Mouse (Mus musculus) urinary bladder, adult 18-20 months (tissue): ENCODE measurements around the gene Col9a1.

Source experiments
- DNase-seq, 2 experiments: peaks; one replicate each; pipeline ENCODE4 v3.0.0; 2022; ENCODE audit warnings: low spot score in 2 of 2, mixed read lengths in 2 of 2

Col9a1 gene

DNA sequence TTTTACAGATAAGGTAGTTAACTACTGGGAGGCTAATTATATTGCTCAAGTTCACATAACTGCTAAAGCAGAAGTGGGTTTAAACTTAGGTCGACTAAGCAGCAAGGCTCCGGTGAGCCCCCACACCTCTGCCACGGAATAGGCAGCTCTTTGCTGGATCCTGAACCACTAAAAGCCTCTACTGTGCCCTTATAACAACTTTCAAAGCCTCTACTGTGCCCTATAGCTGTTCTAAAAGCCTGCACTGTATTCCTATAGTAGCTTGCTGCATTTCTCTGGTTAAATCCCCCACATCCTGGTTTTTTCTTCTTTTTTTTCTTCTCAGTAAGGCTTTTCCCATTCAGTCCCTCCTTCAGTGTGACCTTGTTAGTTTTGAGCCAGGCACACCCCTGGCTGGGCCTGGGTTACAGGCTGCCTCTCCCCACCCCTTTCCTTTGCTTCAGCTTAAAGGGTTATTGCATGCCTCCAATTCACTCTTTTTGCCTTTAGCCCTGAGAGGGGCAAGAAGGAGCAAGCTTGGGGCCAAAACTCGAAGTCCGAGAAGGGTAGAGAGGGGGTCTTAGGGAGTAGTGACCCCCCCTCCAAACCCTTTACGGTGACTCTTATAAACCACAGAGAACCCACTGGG, at the start of gene Col9a1:
Gene Col9a1 (plus strand): TSS at position 387 of the 628 bp plus-strand sequence.
- DNase-seq, result no peak

DNA sequence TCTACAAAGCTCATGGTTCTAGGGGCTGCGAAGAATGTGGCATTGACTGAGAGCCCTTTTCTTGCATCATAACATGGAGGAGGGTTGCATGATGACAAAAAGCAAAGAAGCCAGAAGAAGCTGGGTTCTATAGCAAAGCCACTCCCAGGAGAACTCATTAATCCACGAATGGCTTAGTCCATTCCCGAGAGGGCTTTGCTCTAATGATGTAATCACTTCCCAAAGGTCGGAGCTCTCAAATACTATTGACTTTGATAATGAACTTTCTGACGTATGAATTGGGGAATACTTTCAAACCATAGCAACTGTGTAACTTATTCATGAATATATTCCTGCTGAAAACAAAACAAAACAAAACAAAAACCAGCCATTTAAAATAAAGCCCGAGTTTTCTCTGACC, 49.5 kb upstream of the Col9a1 start:
- DNase-seq, result no peak

GRCm38 (mm10) chr1:24133853-24134252, 43.6 kb upstream of the Col9a1 start:
- no peak for DNase-seq

DNA sequence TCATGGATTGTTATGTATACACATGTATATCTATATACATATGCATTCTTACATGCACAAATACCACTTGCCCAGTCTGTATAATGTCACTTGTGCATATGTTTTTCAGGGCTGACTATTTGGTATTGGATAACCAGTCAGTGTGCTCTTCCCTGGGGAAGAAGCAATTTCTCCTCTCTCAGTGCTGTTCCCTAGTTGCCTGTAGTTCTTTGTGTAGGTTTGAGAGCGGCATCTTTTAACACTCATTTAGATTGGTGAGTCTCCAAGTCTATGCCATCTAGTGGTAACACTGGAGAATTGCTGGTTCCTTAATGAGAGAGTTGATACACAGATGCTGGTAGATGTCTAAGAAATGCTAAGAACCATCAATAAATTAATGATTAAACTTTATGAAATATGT, 42.6 kb upstream of the Col9a1 start:
- DNase-seq, result no peak

- peak; percentile 8 to 25 for DNase-seq
Observed at GRCm38 (mm10) chr1:24137133-24137532, 40.3 kb upstream of the Col9a1 start.

DNA sequence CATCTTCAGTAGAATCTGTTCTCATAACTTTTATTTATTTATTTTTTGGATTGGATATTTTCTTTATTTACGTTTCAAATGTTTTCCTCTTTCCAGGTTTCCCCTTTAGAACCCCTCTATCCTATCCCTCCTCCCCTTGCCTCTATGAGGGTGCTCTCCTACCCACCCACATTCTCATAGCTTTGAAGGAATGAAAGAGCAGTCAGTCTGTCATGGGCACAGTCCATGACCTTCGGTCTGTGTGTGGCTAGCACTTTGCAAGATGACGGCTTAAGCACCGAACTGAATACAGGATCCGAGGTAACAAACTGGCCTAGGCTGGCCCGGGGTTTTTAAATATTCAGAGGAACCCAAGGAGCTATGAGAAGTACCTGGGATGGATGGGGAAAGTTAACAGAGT, 36.9 kb upstream of the Col9a1 start:
- DNase-seq, result no peak

DNA sequence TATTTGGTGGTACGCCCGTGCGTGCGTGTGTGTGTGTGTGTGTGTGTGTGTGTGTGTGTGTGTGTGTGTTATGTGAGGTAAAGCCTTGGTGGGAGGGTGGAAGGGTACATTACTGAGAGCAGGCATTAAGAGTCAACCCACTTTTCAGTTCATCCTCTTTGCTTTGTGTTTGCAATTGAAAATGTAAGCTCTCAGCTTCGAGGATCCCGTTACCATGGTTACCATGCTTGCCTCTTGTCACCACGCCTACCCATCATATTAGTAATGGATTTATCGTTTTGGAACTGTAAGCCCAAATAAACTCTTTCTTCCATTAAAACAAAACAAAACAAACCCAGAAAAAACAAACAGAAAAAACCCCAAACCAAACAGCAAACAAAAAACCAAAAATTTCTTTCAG, 33.9 kb upstream of the Col9a1 start:
- no peak for DNase-seq

GRCm38 (mm10) chr1:24157751-24158150, 19.7 kb upstream of the Col9a1 start:
- no peak for DNase-seq

- no peak for DNase-seq
Observed at GRCm38 (mm10) chr1:24169410-24169809, 8.0 kb upstream of the Col9a1 start.

DNA sequence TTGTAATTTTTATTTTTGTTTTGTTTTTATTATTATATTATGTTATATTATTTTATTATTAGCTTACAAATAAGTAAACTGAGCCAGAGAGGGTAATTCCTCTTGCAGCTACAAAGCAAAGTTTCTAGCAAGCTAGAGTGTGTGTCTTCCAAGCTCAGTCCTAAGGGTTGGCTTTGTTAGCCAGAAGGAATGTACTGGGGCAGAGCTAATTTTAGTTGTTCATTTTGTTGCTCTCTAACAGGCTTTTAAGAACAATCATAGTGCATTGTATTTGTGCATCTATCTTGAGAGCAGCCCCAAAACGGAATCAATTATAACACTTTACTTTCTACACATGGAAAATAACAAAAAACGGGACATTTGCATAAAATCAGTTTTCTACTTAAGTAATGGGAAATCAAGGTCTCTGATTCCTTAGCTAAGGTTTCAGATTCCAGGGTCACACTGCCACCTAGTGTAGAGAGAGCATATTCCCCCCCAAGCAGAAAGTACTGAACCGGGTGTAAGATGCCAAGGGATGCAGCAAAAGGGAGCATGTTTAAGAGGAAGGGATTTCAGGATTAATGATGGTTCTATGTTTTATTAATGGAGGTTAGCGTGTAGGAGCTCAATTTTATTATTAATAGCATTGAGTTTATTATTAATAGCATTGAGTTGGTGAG, 6.1 kb upstream of the Col9a1 start:
- DNase-seq, result peak in 1 of 2 experiments; percentile 8

DNA sequence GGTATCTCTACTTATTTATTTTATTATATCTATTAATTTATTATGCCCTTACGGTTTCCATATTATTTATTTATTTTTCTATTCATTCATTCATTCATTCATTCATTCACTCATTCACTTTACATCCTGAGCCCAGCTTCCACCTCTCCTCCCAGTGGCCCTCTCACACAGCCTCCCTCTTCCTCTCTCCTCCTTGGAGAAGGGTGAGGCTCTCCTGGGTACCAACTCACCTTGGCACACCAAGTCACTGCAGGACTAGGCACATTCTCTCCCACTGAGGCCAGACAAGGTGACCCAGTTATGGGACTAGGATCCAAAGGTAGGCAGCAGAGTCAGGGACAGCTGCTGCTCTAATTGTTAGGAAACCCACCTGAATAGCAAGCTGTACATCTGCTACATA, 5.5 kb upstream of the Col9a1 start:
- no peak for DNase-seq

DNA sequence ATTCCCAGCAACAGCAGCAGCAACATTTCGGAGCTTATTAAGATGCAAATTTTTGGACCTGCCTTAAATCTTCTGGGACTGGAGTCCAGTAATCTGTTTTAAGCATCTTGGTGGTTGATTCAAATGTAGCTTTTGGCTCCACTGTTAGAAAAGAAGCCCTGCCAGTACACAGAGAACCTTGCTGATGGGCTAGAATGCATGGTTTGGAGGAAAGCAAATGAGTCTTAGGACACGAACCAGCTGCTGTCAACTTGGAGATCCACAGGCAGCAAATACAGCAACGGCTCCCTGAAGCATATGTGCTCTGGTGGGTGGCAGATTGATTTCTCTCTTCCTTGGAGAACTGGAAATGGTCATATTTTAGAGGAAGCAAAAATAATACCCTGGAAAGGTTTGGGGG, 4.8 kb upstream of the Col9a1 start:
- DNase-seq, result no peak

- DNase-seq, result no peak
Observed at GRCm38 (mm10) chr1:24175761-24176160, 1.6 kb upstream of the Col9a1 start.

DNA sequence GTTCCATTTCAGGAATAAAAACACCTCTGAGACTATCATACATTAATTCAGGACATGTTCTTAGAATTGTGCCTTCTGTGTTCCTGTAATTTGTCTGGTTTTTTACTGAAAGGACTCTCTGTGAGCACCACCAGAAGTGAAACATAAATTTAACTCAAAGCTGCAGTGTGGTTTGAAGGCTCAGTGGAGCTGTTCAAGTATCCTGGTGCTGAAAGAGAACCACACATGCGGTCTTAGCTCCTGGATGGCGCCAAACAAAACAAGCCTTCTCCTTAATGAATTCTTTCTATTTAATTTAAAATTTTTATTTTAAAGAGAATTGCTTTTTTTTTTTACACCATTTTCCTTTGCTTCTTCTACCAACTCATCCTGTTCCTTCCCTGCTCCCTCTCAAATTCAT, 2.4 kb downstream of the Col9a1 start:
- DNase-seq, result no peak

GRCm38 (mm10) chr1:24184981-24185380, 7.6 kb downstream of the Col9a1 start:
- DNase-seq, result no peak

GRCm38 (mm10) chr1:24186964-24187363, 9.6 kb downstream of the Col9a1 start:
- DNase-seq, result no peak

DNA sequence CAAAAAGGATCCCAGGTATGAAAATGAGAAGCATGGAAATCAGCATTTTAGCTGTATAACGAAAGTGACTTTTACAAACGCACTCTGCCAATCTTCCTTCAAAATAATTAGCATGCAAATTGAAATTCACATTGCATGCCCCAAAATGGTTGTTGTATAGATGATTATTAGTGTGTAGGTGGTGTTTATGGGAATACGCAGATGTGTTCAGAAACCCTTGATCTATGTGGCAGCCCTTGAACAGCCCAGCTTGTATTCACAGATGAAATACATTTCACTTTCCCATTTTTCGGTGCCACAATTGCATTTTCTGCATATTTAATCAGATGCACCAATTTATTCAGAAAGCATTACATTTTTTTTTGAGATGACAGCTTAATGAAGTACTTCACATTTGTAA, 14.3 kb downstream of the Col9a1 start:
- DNase-seq, result no peak

DNA sequence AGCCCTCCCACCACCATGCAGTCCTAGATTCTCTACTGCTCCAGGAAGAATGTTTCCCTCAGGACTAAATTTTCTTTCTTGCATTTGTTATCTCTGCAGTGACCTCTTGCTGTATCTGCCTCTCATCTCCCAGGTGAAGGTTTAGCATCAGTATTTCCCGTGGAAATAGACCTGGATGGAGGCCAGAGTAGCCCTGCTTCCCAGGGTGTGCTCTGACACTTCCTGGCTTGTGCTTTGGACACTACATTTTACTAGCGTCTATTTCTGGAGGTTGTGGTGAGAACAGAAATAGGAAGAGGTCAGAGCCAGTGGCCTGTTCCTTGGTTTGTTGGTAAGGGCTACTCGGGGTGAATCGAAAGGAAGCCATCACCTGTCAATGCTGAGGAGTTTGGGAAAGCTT, 16.7 kb downstream of the Col9a1 start:
- DNase-seq, result no peak

DNA sequence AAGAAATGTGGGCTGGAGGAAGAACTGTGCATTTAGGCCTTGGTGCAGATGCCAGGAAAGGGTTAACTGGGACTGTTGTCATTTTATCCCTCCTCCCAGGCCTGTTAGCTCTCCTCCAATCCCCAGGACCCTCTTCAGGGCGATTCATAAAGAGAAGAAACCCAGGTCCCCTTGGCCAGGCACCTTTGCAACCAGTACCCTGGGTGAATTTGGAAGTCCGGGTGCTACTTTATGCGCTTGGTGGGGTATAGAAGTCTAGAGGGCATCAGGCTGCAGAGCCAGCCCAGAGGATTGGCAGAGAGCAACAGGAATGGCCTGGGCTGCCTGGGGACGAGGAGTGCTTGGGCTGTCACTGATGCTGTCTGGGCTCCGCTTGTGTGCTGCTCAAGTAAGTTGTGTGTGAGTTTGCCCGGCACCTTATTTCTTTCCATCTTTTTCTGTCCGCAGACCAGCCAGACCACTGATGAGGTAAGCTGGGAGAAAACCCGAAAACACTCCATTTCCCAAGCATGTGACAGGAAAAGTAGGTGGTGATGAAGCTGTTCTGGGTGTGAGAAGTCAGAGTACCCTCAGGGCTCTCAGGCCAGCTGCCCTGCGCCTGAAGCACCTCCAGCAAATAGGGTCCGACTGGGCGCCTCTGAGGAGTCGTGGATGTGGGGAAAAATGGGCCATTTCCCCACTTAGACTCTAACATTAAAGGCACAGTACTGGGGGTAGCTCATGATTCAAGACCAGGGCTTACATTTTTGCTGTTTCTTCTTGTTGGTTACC, 17.8 kb downstream of the Col9a1 start:
- no peak for DNase-seq

DNA sequence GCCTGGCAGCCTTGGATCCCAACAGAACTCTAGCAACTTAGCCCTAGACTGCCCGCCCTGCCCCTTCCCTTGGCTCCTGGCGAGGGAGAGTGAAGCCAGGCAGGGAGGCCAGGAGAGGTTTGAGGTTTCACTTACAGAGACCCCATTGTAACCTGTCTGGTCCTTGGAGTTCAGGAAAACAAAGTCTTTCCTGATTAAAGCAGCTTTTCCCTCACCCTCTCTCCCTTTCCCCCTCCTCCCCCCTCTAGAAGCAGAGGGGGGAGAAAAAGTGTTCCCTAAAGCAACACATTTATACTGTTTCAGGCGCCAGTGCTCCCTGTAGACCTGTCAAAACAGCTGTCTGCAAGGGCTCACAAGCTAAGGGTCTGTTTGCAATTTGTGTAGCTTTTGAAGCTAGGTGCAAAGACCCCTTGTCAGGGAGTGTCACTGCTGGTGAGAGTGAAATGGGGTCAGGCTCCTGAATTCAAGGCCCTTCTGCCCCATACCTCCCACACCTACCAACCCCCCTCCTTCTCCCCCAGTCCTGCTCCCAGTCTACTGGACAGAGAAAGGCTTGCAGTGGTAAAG, 18.6 kb downstream of the Col9a1 start:
- DNase-seq, result no peak

DNA sequence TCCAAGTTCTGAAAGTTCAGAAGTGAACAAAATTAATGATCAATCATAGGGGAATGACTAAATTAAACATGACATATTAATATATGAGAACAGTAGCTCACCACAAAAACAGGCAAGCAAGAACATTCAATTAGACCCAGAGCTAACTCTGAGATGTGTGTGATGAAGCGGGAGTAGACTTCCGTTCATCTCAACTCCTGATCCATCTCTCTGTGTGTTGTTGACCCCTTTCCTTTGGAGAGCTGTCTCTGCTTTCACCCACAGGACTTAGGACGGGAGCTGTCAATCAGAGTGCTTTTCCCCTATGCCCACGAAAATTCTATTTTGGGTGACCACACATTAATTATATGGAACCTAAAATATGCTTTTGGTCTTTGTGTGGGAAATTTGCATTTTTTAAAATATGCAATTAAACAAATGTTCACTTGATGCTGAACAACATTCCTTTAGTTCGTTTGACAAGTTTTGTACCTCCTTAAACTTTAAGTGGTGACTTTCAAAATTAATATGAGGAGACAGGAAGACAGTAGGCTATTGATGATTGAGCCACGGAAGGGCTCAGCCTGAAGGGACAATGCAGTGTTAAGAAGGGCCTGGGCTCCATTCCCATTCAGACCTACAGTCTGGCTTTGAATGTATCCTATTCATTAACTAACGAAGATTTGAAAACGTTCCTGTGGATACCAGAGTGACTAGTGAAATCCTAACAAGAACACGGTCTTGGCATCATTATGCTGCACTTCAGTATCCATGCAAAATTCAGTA, 34.4 kb downstream of the Col9a1 start:
- DNase-seq, result no peak

DNA sequence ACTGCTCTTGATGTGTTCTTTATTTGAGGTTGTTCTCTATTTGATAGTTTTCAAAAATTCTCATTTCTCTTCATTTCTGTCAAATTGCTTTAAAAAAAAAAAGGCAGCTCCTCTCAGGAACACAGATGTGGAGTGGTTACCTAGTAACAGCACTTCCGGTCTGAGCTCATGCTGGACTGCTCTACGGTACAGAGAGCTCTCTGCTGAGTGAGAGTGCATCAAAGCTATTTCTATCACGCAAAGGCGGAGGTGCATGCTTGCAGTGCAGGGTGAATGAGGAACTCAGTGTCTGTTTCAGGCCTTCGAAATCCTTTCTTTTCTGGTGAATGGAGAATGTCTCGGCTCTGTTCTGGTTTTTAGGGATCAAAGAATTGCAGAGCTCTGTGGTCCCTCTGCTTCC, 41.6 kb downstream of the Col9a1 start:
- DNase-seq, result no peak
